Mouse (Mus musculus) kidney, postnatal 14 days (tissue): ENCODE measurements around the gene Tmem156.

Experiments
- DNase-seq: peaks from one replicate; pipeline ENCODE4 v3.0.0; 2022; ENCODE audit warnings: mixed read lengths

Tmem156 gene

GRCm38 (mm10) chr5:65046442-65047284, 45.3 kb downstream of the Tmem156 start:
- DNase-seq: no peak

- no peak for DNase-seq
Measured at GRCm38 (mm10) chr5:65045642-65046370, 46.1 kb downstream of the Tmem156 start.

- no peak for DNase-seq
Measured at GRCm38 (mm10) chr5:65043407-65043895, 48.5 kb downstream of the Tmem156 start.

- DNase-seq: no peak
Measured at GRCm38 (mm10) chr5:65040463-65040862, 51.5 kb downstream of the Tmem156 start.

- DNase-seq: peak; percentile 78
Measured at GRCm38 (mm10) chr5:65038811-65039571, 52.9 kb downstream of the Tmem156 start.

GRCm38 (mm10) chr5:65038305-65038704, 53.6 kb downstream of the Tmem156 start:
- no peak for DNase-seq

GRCm38 (mm10) chr5:65036597-65036996, 55.3 kb downstream of the Tmem156 start:
- no peak for DNase-seq

- no peak for DNase-seq
Measured at GRCm38 (mm10) chr5:65028019-65028418, 63.9 kb downstream of the Tmem156 start.

GRCm38 (mm10) chr5:65026776-65027175, 65.2 kb downstream of the Tmem156 start:
- peak; percentile 27 for DNase-seq

- no peak for DNase-seq
Measured at GRCm38 (mm10) chr5:65025916-65026315, 66.0 kb downstream of the Tmem156 start.

- DNase-seq: no peak
Measured at GRCm38 (mm10) chr5:65024641-65025040, 67.3 kb downstream of the Tmem156 start.

GRCm38 (mm10) chr5:65022006-65022405, 69.9 kb downstream of the Tmem156 start:
- DNase-seq: no peak

GRCm38 (mm10) chr5:65019823-65020222, 72.1 kb downstream of the Tmem156 start:
- peak; percentile 86 for DNase-seq

GRCm38 (mm10) chr5:65019109-65019508, 72.8 kb downstream of the Tmem156 start:
- peak; percentile 29 for DNase-seq

GRCm38 (mm10) chr5:65015508-65015907, 76.4 kb downstream of the Tmem156 start:
- DNase-seq: no peak

- DNase-seq: peak; percentile 39
Measured at GRCm38 (mm10) chr5:65011901-65012573, 79.9 kb downstream of the Tmem156 start.

- DNase-seq: no peak
Measured at GRCm38 (mm10) chr5:65006011-65006491, 85.9 kb downstream of the Tmem156 start.

- DNase-seq: no peak
Measured at GRCm38 (mm10) chr5:65005251-65005650, 86.7 kb downstream of the Tmem156 start.
